ENCODE assay signal across 8 mouse cellular contexts in the genomic region with DNA sequence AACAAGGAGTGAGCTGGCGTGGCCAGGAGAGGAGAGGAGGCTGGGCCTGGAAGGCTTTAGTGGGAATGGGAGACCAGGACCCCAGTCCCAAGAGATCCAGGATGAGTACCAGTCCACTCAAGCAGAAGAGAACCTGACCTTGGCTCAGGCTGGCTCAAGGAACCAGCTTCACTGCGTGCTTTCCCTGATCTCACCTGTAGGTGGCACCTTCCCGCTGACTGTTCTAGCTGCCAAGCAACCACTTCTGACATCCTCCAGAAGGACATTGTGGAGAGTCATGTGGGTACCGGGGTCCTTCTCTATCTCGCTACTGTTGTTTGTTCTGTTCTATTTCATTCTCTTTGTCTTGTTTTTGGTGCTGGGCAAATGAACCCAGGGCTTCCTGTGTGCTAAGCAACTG.
A peak's percentile ranks its signal among the peaks of the same experiment; 100 is the strongest.
DNase-seq lines count a peak whose midpoint lies in the region; ATAC-seq and TF ChIP-seq lines count a peak whose summit lies in the region.

No protein-coding gene starts in this region.

- no peak overlapping the region for H3K27ac ChIP-seq in hindbrain, embryonic 14.5 days
- no peak overlapping the region for H3K27ac ChIP-seq in hindbrain, embryonic 12.5 days
- H3K27ac ChIP-seq in forebrain, postnatal 0 days (ENCODE audit: low read depth, low read length): no peak overlapping the region

- 17% methylated on average over 5 of the region's 5 CpGs for WGBS in hindbrain, embryonic 14.5 days
- WGBS in hindbrain, embryonic 12.5 days: 30% methylated on average over 5 of the region's 5 CpGs
- WGBS in forebrain, postnatal 0 days: 29% methylated on average over 5 of the region's 5 CpGs

- peak; percentile 51 for DNase-seq in hindbrain, embryonic 14.5 days (ENCODE audit: low spot score)
- DNase-seq in brain, embryonic 14.5 days (ENCODE audit: low read depth): peak; percentile 56
- DNase-seq in forebrain, postnatal 0 days: no peak
- DNase-seq in kidney, postnatal 4 days: peak; percentile 69 to 73
- DNase-seq in testis, postnatal 14 days (ENCODE audit: low spot score): peak; percentile 13

- no peak overlapping the region for H3K4me3 ChIP-seq in hindbrain, embryonic 14.5 days (replicated peaks; ENCODE audit: low read length)
- no peak overlapping the region for H3K4me3 ChIP-seq in hindbrain, embryonic 12.5 days
- no peak overlapping the region for H3K4me3 ChIP-seq in E14TG2a.4 (replicated peaks; ENCODE audit: low read length)
- no peak overlapping the region for H3K4me3 ChIP-seq in forebrain, postnatal 0 days (ENCODE audit: low read depth, low read length)

- H3K4me2 ChIP-seq in hindbrain, embryonic 14.5 days (replicated peaks): no peak overlapping the region
- H3K4me2 ChIP-seq in hindbrain, embryonic 12.5 days (replicated peaks): no peak overlapping the region
- no peak overlapping the region for H3K4me2 ChIP-seq in forebrain, postnatal 0 days (ENCODE audit: low read depth)

- H3K27me3 ChIP-seq in hindbrain, embryonic 14.5 days (ENCODE audit: control insufficient read depth, insufficient read depth, low read length): no peaks in the 10 kb centered on the region
- no peaks in the 10 kb centered on the region for H3K27me3 ChIP-seq in hindbrain, embryonic 12.5 days
- H3K27me3 ChIP-seq in E14TG2a.4 (ENCODE audit: insufficient read depth, low read length): no peaks in the 10 kb centered on the region
- no peaks in the 10 kb centered on the region for H3K27me3 ChIP-seq in forebrain, postnatal 0 days (ENCODE audit: insufficient read depth, low read length)

- no peak for TF ChIP-seq POLR2A in brain, embryonic 14.5 days (IDR thresholded peaks at IDR 0.05; ENCODE audit: borderline replicate concordance, extremely low read depth, insufficient read depth, insufficient read length, poor library complexity, severe bottlenecking)

- no peaks in the 10 kb centered on the region for H3K9me3 ChIP-seq in hindbrain, embryonic 14.5 days (ENCODE audit: control insufficient read depth, low read length)
- no peaks in the 10 kb centered on the region for H3K9me3 ChIP-seq in hindbrain, embryonic 12.5 days (replicated peaks)
- no peaks in the 10 kb centered on the region for H3K9me3 ChIP-seq in E14TG2a.4 (ENCODE audit: low read length)
- no peaks in the 10 kb centered on the region for H3K9me3 ChIP-seq in forebrain, postnatal 0 days (ENCODE audit: low read length)

- H3K4me1 ChIP-seq in hindbrain, embryonic 14.5 days (replicated peaks; ENCODE audit: control insufficient read depth, insufficient read depth, low read length): no peaks in the 10 kb centered on the region
- H3K4me1 ChIP-seq in hindbrain, embryonic 12.5 days: peaks cover 13% of the 10 kb centered on the region; the same call in 1 of the 2 replicates
- H3K4me1 ChIP-seq in E14TG2a.4 (replicated peaks; ENCODE audit: low read depth, low read length): no peaks in the 10 kb centered on the region
- H3K4me1 ChIP-seq in forebrain, postnatal 0 days (ENCODE audit: insufficient read depth): 0 out of 2 replicates have a peak, but pooled peaks cover 3% of the 10 kb centered on the region

- peak; percentile 79 for TF ChIP-seq CTCF in E14TG2a.4 (conservative IDR thresholded peaks at IDR 0.05; ENCODE audit: low read length)
- peak; percentile 69 for TF ChIP-seq CTCF in brain, embryonic 14.5 days (IDR thresholded peaks at IDR 0.05; ENCODE audit: borderline replicate concordance, extremely low read depth, insufficient read depth, insufficient read length)
- TF ChIP-seq CTCF in forebrain, postnatal 0 days (IDR thresholded peaks at IDR 0.05; ENCODE audit: low read depth): peak; percentile 58

- 0 out of 2 replicates have a peak, but pooled peaks have one; percentile 41 for ATAC-seq in hindbrain, embryonic 14.5 days (ENCODE audit: low FRiP score)
- no peak for ATAC-seq in hindbrain, embryonic 12.5 days (ENCODE audit: low FRiP score)
- ATAC-seq in forebrain, postnatal 0 days: 0 out of 2 replicates have a peak, but pooled peaks have one; percentile 42
- ATAC-seq in megakaryocyte progenitor cell, adult 5-6 weeks (replicated peaks; ENCODE audit: poor library complexity): peak; percentile 52

- H3K9ac ChIP-seq in hindbrain, embryonic 14.5 days: no peak overlapping the region
- no peak overlapping the region for H3K9ac ChIP-seq in hindbrain, embryonic 12.5 days
- no peak overlapping the region for H3K9ac ChIP-seq in forebrain, postnatal 0 days

- no peaks in the 10 kb centered on the region for H3K36me3 ChIP-seq in hindbrain, embryonic 14.5 days (replicated peaks; ENCODE audit: control insufficient read depth, insufficient read depth)
- no peaks in the 10 kb centered on the region for H3K36me3 ChIP-seq in hindbrain, embryonic 12.5 days
- no peaks in the 10 kb centered on the region for H3K36me3 ChIP-seq in E14TG2a.4 (ENCODE audit: insufficient read depth, low read length)
- H3K36me3 ChIP-seq in forebrain, postnatal 0 days (ENCODE audit: insufficient read depth): no peaks in the 10 kb centered on the region
